Mouse (Mus musculus): ENCODE measurements around the gene Ell2.

DNA sequence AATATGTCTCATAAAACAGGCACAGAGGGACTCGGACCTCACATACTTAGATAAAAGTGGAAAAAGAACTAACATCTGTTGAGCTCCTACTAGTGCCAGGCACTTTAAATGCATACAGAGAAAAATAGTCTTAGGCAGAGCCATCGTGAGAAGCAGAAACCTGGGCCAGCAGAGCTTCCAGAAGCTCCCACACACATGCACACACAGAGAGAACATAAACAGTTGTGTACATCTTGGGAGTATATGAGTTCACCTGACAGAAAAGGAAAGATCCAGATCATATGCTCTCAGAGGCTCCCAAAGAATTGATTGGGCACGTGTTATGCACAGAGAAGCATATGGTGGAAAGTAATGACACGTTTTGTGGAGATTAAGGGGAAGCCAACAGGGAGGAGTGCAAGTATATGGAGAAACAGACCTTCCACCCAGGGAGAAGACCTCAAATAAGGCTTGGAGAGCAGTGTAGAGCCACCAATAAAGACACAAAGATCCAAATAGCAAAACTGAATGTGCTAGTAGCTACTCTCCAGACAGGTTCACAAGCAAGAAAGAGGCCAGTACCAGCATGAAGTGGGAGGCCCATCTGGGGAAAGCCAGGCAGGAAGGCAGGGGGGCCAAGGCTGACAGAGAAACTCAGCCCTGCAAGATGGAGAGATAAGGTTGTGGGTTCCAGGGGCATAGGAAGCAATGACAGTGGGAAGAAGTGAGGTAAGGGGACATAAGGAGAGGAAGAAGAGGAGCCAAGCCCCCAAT, 2.6 kb downstream of the Ell2 start:
- no peak for TF ChIP-seq POLR2A (IDR thresholded peaks at IDR 0.05; ENCODE audit: control insufficient read depth, low read depth, low read length)
- no peak for TF ChIP-seq CTCF (IDR thresholded peaks at IDR 0.05; ENCODE audit: control insufficient read depth, insufficient read depth, insufficient replicate concordance, low read depth, low read length)
